Mouse (Mus musculus) lung, adult 18-20 months (tissue): ENCODE data around the gene Mpg.
A peak's percentile ranks its signal among the peaks of the same experiment; 100 is the strongest.

ENCODE experiments used
- DNase-seq, 2 experiments: peaks; one replicate each; pipeline ENCODE4 v3.0.0; 2022; ENCODE audit warnings: mixed read lengths in 2 of 2

Mpg gene

DNA sequence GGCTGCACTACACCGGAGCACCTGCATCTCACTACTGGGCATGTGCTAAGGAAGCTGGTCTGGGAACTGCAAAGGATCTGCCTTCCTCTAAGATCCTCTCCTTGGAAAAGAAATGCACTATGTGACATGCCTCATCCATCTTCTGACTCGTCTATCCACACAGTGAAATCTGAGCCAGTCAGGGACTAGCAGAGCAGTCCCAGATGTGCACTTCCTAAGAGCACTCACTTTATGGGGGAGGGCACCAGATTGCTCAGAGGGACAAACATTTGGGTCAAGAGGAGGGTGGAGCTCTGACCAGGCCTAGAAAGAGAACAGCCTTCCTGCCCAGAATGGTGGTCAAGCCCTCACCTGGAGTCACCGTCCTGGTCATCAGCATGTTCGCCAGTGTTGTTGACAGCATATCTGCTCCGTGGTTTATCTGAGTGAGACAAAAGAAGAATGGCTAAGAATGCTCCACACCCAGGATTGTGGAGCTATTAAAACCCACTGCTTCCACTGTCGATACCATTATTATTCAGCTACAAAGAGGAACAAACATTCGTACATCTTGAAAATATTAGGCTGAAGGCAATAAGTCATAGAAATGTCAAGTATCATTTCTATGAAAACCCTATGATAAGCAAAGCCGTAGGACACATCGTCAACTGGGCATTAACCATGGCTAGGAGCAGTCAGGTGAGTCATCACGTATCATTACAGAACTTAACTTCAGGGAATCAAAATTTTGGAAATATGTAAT lies 36.5 kb downstream of the Mpg start:
- no peak for DNase-seq

DNA sequence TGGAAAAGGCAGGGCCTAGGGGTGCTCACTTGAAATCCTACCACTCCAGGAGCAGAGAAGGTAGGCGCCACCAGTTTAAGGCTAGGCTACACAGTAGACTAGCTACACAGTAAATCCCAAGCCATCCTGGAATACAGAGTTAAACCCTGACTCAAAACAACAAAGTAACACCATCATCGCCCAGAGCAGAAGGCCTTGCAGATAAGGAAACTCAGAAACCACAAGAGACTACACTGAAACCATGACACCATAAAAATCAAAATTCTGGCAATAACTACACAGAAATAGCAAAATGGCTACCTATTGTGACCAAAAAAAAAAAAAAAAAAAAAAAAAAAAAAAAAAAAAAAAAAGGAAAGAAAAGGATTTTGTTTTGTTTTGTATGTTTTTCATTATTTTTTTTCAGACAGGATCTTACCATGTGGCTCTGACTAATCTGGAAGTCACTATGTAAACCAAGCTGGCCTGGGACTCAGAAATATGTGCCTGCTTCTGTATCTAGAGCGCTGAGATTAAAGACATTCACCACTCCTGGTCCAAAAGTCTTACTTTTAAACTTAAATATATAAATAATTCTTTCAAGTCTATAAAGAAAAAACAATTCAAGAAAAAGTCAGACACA lies 38.9 kb downstream of the Mpg start:
- DNase-seq: no peak

DNA sequence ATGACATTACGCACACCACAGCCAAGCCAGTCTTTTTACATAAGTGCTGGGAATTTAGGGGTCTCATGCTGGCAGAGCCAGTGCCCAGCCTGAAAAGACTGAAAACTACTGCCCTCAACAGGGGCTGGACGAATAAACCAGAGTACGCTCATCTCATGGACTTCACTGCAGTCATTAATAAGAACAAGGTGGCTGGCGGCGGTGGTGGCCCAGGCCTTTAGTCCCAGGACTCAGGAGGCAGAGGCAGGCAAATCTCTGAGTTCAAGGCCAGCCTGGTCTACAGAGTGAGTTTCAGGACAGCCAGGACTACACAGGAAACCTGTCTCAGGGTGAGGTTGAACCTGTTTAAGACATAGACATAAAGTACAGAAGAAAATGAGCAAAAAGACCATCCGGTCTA lies 39.9 kb downstream of the Mpg start:
- no peak for DNase-seq

DNA sequence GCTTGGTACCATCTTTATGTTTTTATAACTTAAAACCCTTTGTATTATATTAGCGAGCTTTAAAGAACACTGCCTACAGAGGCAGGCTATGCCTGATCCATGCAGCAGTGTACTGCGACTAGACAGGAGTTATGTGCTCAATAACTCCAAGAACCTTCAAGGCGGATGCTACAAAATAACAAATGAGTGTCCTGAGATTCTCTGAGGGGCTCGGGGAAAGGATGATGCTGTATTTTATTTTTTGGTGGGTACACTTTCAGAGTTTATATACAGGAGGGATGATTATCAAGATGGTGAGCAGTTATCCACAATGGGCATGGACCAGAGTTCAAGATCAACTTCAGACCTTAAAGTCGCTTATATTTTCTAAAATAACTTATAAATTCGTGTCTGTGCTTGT lies 40.5 kb downstream of the Mpg start:
- no peak for DNase-seq

DNA sequence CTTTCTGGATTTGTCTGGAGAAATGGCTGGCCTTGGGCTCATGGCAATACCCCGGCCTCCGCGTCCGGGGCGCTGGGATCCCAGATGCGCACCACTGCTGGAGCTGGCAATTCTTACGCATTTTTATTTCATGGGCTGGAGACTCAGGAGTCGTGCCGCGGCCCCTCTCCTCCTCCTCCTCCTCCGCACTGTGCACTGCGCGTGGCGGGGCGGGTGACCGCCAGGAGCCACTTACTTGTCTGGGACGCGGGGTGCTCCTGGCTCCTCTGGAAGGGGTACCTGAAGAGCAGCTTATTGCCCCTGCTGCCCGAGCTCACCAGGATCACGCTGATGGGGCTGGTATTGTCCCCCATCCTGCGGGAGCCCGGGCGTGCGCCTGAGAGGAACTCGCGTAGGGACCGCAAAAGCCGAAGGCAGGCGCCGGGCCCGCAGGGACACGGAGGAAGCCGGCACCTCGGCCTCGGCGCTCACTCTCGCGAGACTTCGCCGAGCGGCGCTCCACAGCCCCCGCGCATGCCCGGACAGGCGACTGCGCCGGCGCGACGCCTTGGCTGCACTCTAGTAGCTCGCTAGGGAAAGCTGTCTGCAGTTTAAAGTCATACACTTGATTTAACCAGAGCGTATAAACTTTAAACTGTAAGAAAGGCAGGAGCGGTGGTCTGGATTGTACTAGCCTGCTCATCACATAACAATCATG lies 41.0 kb downstream of the Mpg start, which contains the start of gene Nprl3:
Gene Nprl3, minus strand, starts transcription at position 520 of the 697 bp plus-strand sequence.
- DNase-seq: peak; percentile 95 to 96

DNA sequence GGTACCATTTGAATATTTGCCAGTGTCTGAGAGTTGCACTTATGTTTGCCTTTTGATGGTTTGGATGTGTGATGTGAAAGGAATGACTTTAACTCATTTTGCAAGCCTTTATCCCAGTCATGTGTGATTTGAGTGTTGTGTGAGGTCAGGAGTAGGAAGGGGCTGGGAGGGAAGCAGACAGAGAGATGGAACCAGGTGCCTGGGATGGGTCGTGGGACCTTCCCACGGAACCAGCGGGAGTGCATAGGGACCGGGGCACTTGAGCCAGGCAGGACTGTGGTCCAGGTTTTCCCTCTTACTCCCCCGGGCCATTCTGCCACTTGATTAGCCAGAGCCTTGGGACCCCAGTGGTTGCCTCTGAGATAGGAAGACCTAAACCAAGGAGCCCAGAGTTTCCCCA lies 41.7 kb downstream of the Mpg start:
- DNase-seq: no peak

DNA sequence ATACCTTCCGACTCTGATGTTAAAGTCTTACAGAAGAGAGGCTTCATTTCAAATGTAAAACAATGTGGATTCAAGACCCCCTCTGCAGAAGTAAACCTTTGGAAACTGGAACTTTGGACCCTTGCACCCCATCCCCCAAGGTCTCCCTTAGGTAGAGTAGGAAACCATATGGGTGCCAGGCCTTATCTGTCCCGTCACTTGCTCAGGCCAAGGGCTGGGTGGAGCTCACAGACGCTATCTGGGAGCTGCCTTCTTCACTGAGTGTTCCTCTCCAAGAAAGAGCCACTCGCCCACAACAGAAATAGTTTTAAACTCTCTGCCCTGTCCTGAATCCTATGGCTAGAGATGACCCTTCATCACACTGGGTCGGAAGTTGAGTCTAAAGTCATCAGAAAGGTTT lies 42.6 kb downstream of the Mpg start:
- no peak for DNase-seq

DNA sequence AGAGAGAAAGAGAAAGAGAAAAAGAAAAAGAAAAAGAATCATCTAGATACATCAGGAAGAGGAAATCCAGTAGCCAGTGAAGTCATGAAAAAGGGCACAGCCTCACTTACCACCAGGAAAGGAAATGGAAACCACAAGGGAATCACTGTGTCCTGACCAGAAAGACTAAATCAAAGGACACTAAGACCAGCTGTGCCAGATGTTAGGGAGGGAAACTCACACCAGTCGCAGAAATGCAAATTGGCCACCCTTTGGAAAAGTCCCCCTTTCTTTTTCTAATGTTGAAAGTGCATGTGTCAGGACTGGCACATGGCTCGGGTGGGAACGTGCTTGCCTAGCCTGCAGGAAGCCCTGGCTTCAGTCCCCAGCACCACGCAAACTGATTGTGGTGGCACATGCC lies 44.9 kb downstream of the Mpg start:
- no peak for DNase-seq

DNA sequence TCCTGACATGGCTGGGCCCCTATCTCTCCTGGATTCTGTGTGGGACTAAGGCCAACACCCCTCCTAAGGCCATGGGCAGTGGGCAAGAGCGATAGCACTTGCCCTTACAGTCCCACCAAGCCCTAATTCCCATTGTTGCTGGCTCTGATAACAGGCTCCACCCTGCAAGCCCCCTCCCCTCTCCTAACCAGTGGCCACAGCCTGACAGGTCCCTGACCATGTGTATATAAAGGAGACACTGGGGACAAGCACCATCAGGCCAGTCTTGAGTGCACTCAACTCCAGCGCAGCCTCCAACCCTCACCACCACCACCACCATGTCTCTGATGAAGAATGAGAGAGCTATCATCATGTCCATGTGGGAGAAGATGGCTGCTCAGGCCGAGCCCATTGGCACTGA lies 50.0 kb downstream of the Mpg start, which contains the start of gene Hba-x:
Gene Hba-x, plus strand, starts transcription at position 54 of the 400 bp plus-strand sequence.
- no peak for DNase-seq

DNA sequence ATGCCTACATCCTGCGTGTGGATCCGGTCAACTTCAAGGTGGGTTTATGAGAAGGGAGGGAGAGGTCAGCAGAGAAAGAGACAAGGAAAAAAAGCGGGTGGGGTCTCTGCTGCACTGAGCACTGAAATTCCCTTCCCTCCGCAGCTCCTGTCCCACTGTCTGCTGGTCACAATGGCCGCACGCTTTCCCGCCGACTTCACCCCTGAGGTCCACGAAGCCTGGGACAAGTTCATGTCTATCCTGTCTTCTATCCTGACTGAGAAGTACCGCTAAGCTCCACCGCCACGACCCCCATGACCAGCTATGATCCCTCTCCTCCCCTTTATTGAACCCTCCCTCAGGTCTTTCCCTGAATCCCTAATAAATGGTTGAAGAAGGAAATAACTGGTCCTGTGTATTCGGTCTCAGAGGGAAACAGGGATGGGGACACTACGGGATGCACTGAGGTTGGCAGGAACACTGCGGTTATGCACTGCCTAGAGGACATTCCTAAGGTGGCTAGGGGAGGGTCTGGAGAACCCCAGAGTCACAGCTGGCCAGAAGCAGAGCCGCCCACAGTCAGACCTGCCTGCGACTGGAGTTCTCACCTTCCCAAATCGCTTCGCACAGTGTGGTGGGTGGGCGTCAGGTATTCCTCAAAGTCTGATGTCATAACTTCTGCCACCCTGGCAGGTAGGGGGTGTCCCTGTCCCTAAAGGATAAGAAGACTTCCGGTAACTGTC lies 51.6 kb downstream of the Mpg start:
- DNase-seq: no peak

DNA sequence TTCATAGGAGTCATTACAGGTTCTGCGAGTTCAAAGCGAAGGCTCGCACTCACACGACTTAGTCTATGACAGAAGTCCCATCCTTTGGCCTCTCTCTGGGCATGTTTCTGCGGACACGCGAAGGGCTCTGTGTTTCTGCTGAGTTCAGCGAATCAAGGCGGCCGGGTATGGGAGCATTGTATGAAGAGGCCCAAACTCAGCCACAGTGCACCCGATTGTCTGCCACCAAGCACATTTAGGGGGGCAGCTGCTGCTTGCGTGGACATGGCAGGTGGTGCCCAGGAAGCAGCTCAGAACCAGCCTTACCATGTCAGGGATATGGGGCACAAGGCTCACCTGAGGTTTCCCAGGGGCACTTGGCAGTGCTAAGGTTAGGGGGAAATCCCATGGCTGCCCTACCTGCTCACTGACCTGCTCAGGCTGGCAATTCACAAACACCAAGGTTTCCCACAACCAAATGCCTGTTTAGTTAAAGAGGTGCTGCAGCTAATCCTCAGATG lies 52.2 kb downstream of the Mpg start:
- DNase-seq: no peak

DNA sequence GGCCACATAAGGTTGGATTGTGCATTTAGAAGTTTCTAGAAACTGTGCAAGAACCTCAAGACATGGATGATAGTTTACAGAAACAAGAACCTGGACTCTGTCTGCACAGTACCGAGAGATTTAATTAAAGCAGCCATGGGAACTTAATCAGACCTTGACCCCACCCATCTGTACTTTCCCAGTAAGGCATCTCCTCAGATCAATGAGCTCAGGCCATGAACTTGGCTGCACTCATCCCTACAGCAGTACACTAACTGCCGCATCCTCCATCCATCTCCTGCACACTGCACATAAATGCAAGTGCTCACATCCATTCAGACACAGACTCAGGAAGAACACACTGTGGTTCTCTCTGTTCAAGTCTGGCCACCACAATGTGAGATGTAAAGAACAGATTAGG lies 54.3 kb downstream of the Mpg start:
- DNase-seq: no peak

DNA sequence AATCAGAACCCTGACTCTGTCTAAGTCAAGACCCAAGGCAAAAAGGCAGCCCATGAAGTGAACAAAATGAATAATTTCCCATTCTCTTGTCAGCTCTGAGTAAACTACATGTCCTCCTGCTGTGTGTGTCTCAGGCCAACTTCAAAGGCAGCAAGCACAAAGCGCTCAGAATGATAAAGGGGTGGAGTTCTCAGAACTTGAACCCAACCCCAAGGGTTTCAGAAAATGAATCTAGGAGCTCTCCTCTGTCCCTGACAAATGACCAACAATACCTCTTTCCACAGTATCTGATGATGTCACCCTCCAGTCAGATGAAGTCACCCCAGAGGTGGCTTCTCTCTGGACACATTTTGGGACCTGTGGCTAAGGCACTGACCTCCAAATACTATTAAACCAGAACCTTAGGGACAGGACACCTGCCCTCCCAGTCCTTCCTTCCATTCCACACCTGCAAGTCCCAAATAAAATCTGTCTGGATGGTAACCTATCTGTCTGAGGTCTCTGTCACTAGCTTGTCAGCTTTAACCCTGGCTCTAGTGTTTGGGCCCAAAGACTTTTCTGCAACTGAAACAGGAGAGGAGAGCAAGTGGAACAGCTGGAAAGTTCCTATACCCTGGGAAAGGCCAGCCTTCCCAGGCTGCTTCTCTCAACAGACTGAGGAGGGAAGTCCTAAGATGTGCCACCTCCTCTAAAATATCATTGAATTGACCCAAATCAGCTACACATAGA lies 55.3 kb downstream of the Mpg start:
- no peak for DNase-seq
